Mouse (Mus musculus): Measurements from ENCODE around the gene Vgf.

- TF ChIP-seq CTCF (IDR thresholded peaks at IDR 0.05; ENCODE audit: control insufficient read depth, insufficient read depth, insufficient read length) (no peak), MAX (IDR thresholded peaks at IDR 0.05) (no peak), MYOD1 (IDR thresholded peaks at IDR 0.05; ENCODE audit: control insufficient read depth, insufficient read length, low read depth) (no peak), FOSL1 (IDR thresholded peaks at IDR 0.05; ENCODE audit: insufficient read depth, low read length, poor library complexity, severe bottlenecking) (no peak)
These were observed 24.9 kb downstream of the Vgf start for GRCm38 (mm10) chr5:137051125-137051524.

All from C2C12 (cell line).